Mouse (Mus musculus): ENCODE measurements around the gene Mroh3.

GRCm38 (mm10) chr1:136249662-136250061 lies 37.0 kb upstream of the Mroh3 start:
- TF ChIP-seq CTCF (IDR thresholded peaks at IDR 0.05; ENCODE audit: extremely low read depth, insufficient read length, insufficient replicate concordance, low read depth, low read length) (no peak), POLR2A (IDR thresholded peaks at IDR 0.05; ENCODE audit: low read depth, low read length) (no peak)
